Mouse (Mus musculus) G1E (cell line): ENCODE results near the gene Rabl3.

Experiments
- CTCF ChIP-seq: IDR thresholded peaks from 2 replicates; pipeline ENCODE4 v1.5.1; 2012; ENCODE audit warnings: low read depth, low read length, inconsistent platforms, mixed read lengths
- GATA1 ChIP-seq: IDR thresholded peaks from 2 replicates; pipeline ENCODE4 v1.6.1; 2012; ENCODE audit warnings: borderline replicate concordance, low read length, inconsistent platforms, mixed read lengths
- GATA2 ChIP-seq: IDR thresholded peaks from 2 replicates; pipeline ENCODE4 v1.6.1; 2012; ENCODE audit warnings: low read depth, low read length, inconsistent platforms, borderline replicate concordance
- TAL1 ChIP-seq: conservative IDR thresholded peaks from 2 replicates; pipeline ENCODE4 v1.6.1; 2012; ENCODE audit warnings: low read depth, low read length, inconsistent platforms, mixed read lengths

DNA sequence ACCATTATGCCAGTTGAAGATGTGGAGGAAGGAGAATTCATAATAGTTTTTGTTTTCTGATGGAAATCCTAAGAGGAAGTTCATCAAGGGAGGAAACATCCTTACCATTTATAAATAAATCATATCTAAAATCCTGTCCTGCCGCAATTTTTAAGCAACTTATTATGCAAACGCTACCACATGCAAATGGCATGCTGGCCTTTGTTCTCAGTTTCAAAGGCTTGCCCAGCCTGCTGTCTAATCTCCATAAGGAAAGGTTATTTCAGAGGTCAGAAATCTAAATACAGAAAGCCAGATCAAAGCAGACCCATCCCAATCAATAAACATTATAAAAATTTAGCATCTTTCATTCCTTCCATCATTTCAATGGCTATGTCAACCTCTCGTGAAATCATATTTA, 42.2 kb downstream of the Rabl3 start:
- TF ChIP-seq CTCF, result no peak
- TF ChIP-seq GATA1, result no peak
- TF ChIP-seq TAL1, result no peak
- no peak for TF ChIP-seq GATA2
